ENCODE assay signal across 8 mouse cellular contexts in the genomic region with DNA sequence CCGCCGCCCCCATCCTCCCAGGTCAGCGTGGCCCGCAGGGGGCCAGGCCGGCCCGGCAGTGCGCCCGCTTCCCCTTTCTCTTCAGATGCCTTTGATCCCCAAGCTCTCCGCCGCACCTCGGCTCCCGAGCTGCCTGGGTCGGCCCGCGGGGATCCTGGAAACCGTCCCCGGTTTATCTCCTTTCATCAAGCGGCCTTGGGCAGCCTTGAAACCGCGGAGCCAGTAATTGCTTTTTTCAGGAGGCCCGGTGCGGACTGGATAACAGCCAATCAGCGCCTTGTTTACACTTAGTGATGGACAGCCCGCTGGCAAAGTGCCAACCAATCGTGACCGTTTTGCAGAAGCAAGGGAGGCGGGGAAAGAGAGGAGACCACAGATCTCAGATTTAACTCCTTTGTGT. TPM values are rescaled to one million over a fixed set of nuclear protein-coding genes. Genes with fewer than 3 reads are reported as not detected.
DNase-seq lines count a peak whose midpoint lies in the region; ATAC-seq lines count a peak whose summit lies in the region.

No protein-coding gene starts in this region.

- intact Hi-C loops in left cerebral cortex, postnatal 25 days (cut with DNase I) = loop anchor here (1.0 kb wide), 1 partner anchor 76 kb away; no protein-coding TSS in a partner anchor

- peak; percentile 99 for DNase-seq in adrenal gland, adult 2 months
- peak; percentile 100 for DNase-seq in embryo, embryonic 11 days
- DNase-seq in gastrocnemius, postnatal 25 days = peak; percentile 98
- DNase-seq in left cerebral cortex, postnatal 25 days (ENCODE audit: low spot score in 2 of 2) = peak; percentile 100
- DNase-seq in midbrain, embryonic 10.5 days (ENCODE audit: low spot score) = peak; percentile 100
- peak; percentile 100 for DNase-seq in right cerebral cortex, postnatal 4 days

- H3K9ac ChIP-seq in intestine, embryonic 15.5 days = peak overlapping the region; percentile 90

- peak overlapping the region; percentile 74 for H3K4me3 ChIP-seq in intestine, embryonic 15.5 days (replicated peaks)
- H3K4me3 ChIP-seq in midbrain, embryonic 10.5 days = peak overlapping the region; percentile 98

- H3K27ac ChIP-seq in intestine, embryonic 15.5 days = peak overlapping the region; percentile 93
- peak overlapping the region; percentile 100 for H3K27ac ChIP-seq in midbrain, embryonic 10.5 days (replicated peaks)

- no peaks in the 10 kb centered on the region for H3K36me3 ChIP-seq in intestine, embryonic 15.5 days
- peaks cover 3% of the 10 kb centered on the region; the same call in 1 of the 2 replicates for H3K36me3 ChIP-seq in midbrain, embryonic 10.5 days

- no peaks in the 10 kb centered on the region for H3K27me3 ChIP-seq in intestine, embryonic 15.5 days (replicated peaks)
- no peaks in the 10 kb centered on the region for H3K27me3 ChIP-seq in midbrain, embryonic 10.5 days (ENCODE audit: low read depth, poor library complexity, severe bottlenecking)

- H3K9me3 ChIP-seq in intestine, embryonic 15.5 days = no peaks in the 10 kb centered on the region
- no peaks in the 10 kb centered on the region for H3K9me3 ChIP-seq in midbrain, embryonic 10.5 days (replicated peaks)

- under 1% methylated on average over 22 of the region's 27 CpGs for WGBS in intestine, embryonic 15.5 days
- under 1% methylated on average over 27 of the region's 27 CpGs for WGBS in midbrain, embryonic 10.5 days

- H3K4me1 ChIP-seq in intestine, embryonic 15.5 days (replicated peaks) = peaks cover 37% of the 10 kb centered on the region
- H3K4me1 ChIP-seq in midbrain, embryonic 10.5 days = peaks cover 55% of the 10 kb centered on the region

- peak; percentile 67 for ATAC-seq in intestine, embryonic 15.5 days
- no peak for ATAC-seq in activated CD4-positive, CD25-positive, alpha-beta regulatory T cell, adult 4 months

- peak overlapping the region; percentile 80 for H3K4me2 ChIP-seq in intestine, embryonic 15.5 days (replicated peaks)

RNA-seq across cellular contexts. Expression of a gene that starts 1.4 kb away (rescaled TPM):
- total RNA-seq in adrenal gland, adult 2 months (2021) = 10 to 100 TPM in 1 of 2 experiments, 1 to 10 TPM in 1; 9.2 to 21.9 TPM
- 17.9 and 19.5 TPM in 2 replicates for polyA plus RNA-seq in adrenal gland, adult 2 months (2012; rRNA removed)
- 1 to 10 TPM; 3.2 to 4.7 TPM for total RNA-seq in gastrocnemius, postnatal 25 days (2021)
- polyA plus RNA-seq in intestine, embryonic 15.5 days (2015; fragmentation: Nextera tagmentation; extraction: Ambion mirVana) = 5.8 and 7.1 TPM in 2 replicates
- total RNA-seq in left cerebral cortex, postnatal 25 days (2021) = 10 to 100 TPM; 16.3 to 21.9 TPM
- polyA plus RNA-seq in midbrain, embryonic 10.5 days (2016; fragmentation: Nextera tagmentation; extraction: Ambion mirVana) = 14.3 and 16.6 TPM in 2 replicates
- polyA plus RNA-seq in activated CD4-positive, CD25-positive, alpha-beta regulatory T cell, adult 4 months (2017; shearing (Covaris generic)) = not detected
